Mouse (Mus musculus): ENCODE measurements around the gene Pcgf1. TPM values are rescaled to one million over a fixed set of nuclear protein-coding genes. Genes with fewer than 3 reads are reported as not detected.
A peak's percentile ranks its signal among the peaks of the same experiment; 100 is the strongest.

Gene Pcgf1
- polyA plus RNA-seq, 1 experiment from 2014 or later = 18.6 TPM

MicroRNAs encoded within 50 kb of the gene (microRNA counts, 519-probe panel; counts per million panel counts)
- 1,107 counts per million, percentile 3 among the panel's probes with 10 or more counts for microRNA mmu-miR-3470a+mmu-miR-3470b

Small RNA genes within 50 kb of the gene (microRNA-seq; reads per million reads assigned to microRNA genes)
- gene Mir3470a (not detected), gene Mir7040 (not detected)

Other genes starting within 250 kb of the Pcgf1 start
- 0.06 and 0.10 TPM in 2 replicates for gene Sema4f, start 138.1 kb upstream of the Pcgf1 start, polyA plus RNA-seq (2015; fragmentation: Nextera tagmentation; extraction: Ambion mirVana)
- 11.0 and 12.3 TPM in 2 replicates for gene M1ap, start 131.0 kb upstream of the Pcgf1 start, polyA plus RNA-seq (2015; fragmentation: Nextera tagmentation; extraction: Ambion mirVana)
- 19.9 and 21.1 TPM in 2 replicates for gene Dok1, start 44.4 kb upstream of the Pcgf1 start, polyA plus RNA-seq (2015; fragmentation: Nextera tagmentation; extraction: Ambion mirVana)
- gene Loxl3, start 43.7 kb upstream of the Pcgf1 start, polyA plus RNA-seq (2015; fragmentation: Nextera tagmentation; extraction: Ambion mirVana) = 1.7 and 2.1 TPM in 2 replicates
- 189 and 201 TPM in 2 replicates for gene Aup1, start 23.3 kb upstream of the Pcgf1 start, polyA plus RNA-seq (2015; fragmentation: Nextera tagmentation; extraction: Ambion mirVana)
- 87.9 and 93.6 TPM in 2 replicates for gene Htra2, start 22.6 kb upstream of the Pcgf1 start, polyA plus RNA-seq (2015; fragmentation: Nextera tagmentation; extraction: Ambion mirVana)
- 6.8 and 7.8 TPM in 2 replicates for gene Dqx1, start 20.0 kb upstream of the Pcgf1 start, polyA plus RNA-seq (2015; fragmentation: Nextera tagmentation; extraction: Ambion mirVana)
- gene Tlx2, start 7.6 kb upstream of the Pcgf1 start, polyA plus RNA-seq (2015; fragmentation: Nextera tagmentation; extraction: Ambion mirVana) = not detected in 2 replicates
- 0.38 and 0.39 TPM in 2 replicates for gene Lbx2, start 8.5 kb downstream of the Pcgf1 start, polyA plus RNA-seq (2015; fragmentation: Nextera tagmentation; extraction: Ambion mirVana)
- 0.93 and 1.0 TPM in 2 replicates for gene Ccdc142, start 23.7 kb downstream of the Pcgf1 start, polyA plus RNA-seq (2015; fragmentation: Nextera tagmentation; extraction: Ambion mirVana)
- 1.1 and 1.4 TPM in 2 replicates for gene Gm42688, start 23.7 kb downstream of the Pcgf1 start, polyA plus RNA-seq (2015; fragmentation: Nextera tagmentation; extraction: Ambion mirVana)
- 70.4 and 72.6 TPM in 2 replicates for gene Mrpl53, start 31.2 kb downstream of the Pcgf1 start, polyA plus RNA-seq (2015; fragmentation: Nextera tagmentation; extraction: Ambion mirVana)
- 37.0 and 39.9 TPM in 2 replicates for gene Mogs, start 37.6 kb downstream of the Pcgf1 start, polyA plus RNA-seq (2015; fragmentation: Nextera tagmentation; extraction: Ambion mirVana)
- gene Wbp1, start 43.7 kb downstream of the Pcgf1 start, polyA plus RNA-seq (2015; fragmentation: Nextera tagmentation; extraction: Ambion mirVana) = 29.6 and 30.2 TPM in 2 replicates
- gene Ino80b, start 47.6 kb downstream of the Pcgf1 start, polyA plus RNA-seq (2015; fragmentation: Nextera tagmentation; extraction: Ambion mirVana) = 5.0 and 5.3 TPM in 2 replicates
- 12.1 and 17.9 TPM in 2 replicates for gene Rtkn, start 57.6 kb downstream of the Pcgf1 start, polyA plus RNA-seq (2015; fragmentation: Nextera tagmentation; extraction: Ambion mirVana)
- gene Wdr54, start 78.5 kb downstream of the Pcgf1 start, polyA plus RNA-seq (2015; fragmentation: Nextera tagmentation; extraction: Ambion mirVana) = 0.35 and 0.59 TPM in 2 replicates
- 0.10 and 0.17 TPM in 2 replicates for gene 1700003E16Rik, start 78.5 kb downstream of the Pcgf1 start, polyA plus RNA-seq (2015; fragmentation: Nextera tagmentation; extraction: Ambion mirVana)
- gene Dctn1, start 88.1 kb downstream of the Pcgf1 start, polyA plus RNA-seq (2015; fragmentation: Nextera tagmentation; extraction: Ambion mirVana) = 24.1 and 26.7 TPM in 2 replicates
- gene Slc4a5, start 142.0 kb downstream of the Pcgf1 start, polyA plus RNA-seq (2015; fragmentation: Nextera tagmentation; extraction: Ambion mirVana) = 1.1 TPM in 2 replicates
- gene Mthfd2, start 248.0 kb downstream of the Pcgf1 start, polyA plus RNA-seq (2015; fragmentation: Nextera tagmentation; extraction: Ambion mirVana) = 61.6 and 67.8 TPM in 2 replicates
- 34.9 and 35.9 TPM in 2 replicates for gene Mob1a, start 248.1 kb downstream of the Pcgf1 start, polyA plus RNA-seq (2015; fragmentation: Nextera tagmentation; extraction: Ambion mirVana)